Mouse (Mus musculus) cerebral cortex, adult 2 months (tissue): Measurements from ENCODE around the gene Prkce.

Experiments
- WGBS: fragments of 180-500 bp; shearing (Covaris S2); methylation state at CpG from one replicate; pipeline ENCODE4 v1.1.7; 2018; 5-methylcytosine and 5-hydroxymethylcytosine counted together

Prkce gene

DNA sequence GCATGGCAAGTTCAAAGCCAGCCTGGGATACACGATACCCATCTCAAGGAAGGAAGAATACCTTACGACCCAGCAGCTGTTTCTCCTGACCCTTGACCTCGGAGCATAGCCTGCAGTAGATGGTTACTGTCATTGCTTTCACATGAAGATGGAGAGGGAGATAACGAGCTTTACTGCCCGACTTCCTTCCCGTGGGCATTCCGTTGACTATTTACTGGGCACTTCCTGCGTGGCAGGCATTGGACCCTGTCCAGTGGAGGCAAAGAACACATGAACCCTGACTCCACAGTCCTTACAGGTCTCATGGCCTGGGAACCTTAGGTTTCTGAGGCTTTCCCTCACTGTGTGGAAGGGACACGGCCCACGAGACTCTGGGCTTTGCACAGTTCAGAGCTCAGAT, 311.8 kb downstream of the Prkce start:
- WGBS, result 85% methylated on average over 10 of the region's 10 CpGs

DNA sequence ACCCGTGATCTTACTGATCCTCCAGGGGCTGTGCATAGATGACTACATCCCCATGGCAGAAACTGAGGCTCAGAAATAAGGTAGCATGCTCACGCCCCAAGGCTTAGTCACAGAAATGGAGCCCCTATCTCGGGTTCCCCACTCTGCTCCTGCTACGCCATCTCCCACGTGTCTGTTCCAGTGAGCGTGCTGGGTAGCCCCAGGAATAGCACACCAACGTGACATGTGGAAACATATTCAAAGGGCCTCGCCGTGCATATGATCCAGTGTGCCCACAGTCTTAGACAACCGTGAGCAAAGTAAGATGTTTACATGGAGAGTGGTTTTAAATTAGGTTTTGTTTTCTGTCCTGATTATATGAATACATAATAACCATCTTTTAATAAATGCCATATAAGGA, 315.1 kb downstream of the Prkce start:
- 62% methylated on average over 10 of the region's 10 CpGs for WGBS

DNA sequence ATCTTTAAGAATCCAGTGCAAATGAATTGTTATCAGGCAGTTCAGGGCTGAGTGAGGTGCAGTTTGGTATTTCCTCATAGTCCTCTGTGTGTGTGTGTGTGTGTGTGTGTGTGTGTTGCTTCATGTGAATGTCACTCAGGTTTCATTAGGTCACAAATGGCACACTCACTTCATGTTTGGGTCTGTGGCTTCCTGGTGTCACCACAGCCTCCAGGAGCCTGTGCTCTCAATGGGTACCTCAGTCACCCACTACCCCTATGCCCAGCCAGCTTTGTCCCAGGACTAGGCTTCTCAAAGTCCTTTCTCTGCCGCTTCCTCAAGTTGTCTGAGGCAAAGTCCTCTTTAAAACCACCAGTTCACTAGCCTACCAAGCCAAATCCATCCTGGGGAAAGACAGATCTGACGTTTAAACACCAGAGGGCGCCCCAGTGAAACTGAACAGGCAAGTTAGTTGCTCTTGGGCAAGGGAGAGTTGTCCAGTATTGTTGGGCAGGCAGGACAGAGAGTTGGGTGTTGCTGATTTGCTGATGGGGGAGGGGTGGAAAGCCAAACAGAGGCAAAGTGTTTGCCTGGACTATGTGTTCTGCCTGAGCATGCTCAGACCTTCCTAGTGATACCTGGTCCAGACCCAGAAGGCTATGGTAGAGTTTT, 316.6 kb downstream of the Prkce start:
- 19% methylated on average over 3 of the region's 3 CpGs for WGBS

- WGBS, result 85% methylated on average over 5 of the region's 5 CpGs
These were observed 319.1 kb downstream of the Prkce start for GRCm38 (mm10) chr17:86486657-86487056.

- WGBS, result 89% methylated on average over 3 of the region's 3 CpGs
These were observed 319.9 kb downstream of the Prkce start for GRCm38 (mm10) chr17:86487450-86487849.

DNA sequence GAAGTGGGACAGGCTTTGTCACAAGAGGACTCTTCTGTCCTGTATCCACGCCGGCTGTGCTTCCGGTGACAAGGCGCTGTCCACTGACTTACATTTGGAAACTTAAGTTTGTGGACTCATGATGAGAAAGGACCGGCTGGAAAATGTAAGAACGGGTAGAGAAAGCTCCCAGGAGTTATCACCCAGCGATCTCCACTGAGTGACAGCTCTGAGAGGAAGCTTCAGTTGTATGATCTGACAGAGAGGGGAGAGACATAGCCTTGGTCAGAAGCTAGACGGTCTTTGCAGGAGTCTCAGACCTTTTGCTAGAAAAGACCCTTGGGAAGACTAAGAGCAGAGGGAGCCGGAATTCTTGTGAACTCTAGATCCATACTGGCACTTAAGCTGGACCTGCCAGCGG, 322.2 kb downstream of the Prkce start:
- WGBS, result 94% methylated on average over 10 of the region's 10 CpGs

DNA sequence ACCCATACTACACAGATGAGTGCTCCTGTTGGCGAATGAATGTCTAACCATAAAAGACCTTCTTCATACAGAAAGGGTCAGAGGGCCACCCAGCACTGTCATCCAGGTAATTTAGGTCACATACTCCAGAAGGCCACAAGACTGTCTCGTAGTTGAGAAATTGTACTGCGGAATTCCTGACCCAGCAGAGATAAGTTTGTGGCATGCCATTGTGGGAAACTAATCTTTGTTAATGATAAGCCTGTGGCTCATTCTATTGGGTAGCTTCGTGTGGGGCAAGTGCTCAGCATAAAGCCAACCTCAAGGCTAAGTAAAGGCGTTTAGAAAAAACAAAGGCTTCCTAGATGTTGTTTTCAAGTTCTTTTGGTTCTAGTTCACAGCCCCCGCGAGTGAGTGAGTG, 324.8 kb downstream of the Prkce start:
- WGBS, result 90% methylated on average over 7 of the region's 7 CpGs

DNA sequence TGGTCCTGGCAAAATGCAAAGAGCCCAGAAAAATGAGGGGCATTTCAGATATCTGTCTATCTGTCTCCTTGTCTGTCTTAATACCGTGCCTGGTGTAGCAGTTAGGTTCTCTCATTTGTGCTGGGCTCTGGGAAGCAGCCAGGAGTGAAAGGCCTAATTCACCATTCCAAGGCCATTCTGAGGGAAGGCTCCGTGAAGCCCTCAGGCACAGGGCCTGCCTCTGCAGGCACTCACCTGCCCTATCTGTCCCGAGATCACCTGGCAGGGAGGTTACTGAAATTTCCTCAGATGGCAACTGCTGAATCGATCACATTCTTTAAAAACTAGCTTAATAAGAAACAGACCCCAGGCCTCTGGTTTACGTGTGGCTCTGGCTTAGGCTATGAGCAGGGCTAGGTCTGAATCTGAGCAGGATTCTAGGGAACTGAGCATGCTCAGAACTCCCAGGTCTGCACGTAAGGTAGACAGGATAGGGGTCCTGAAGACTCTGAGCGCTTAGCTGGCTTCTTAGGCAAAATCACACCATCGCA, 326.4 kb downstream of the Prkce start:
- WGBS, result 85% methylated on average over 8 of the region's 8 CpGs

- WGBS, result 85% methylated on average over 6 of the region's 6 CpGs
These were observed 326.9 kb downstream of the Prkce start for GRCm38 (mm10) chr17:86494494-86494893.

DNA sequence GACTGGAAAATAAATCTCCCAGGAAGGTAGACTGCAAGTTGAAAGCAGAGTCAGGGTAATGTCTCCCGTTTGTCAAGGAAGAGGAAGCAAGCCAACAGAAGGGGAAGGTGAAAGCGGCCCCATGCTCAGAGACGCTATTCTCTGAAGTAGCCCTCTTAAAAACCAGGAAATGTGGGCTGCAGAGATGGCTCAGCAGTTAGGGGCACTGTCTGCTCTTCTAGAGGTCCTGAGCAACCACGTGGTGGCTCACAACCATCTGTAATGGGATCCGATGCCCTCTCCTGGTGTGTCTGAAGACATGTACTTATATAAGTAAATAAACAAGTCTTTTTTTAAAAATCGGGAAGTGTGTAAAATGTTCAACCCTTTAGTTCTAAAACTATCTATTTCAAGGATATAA, 327.3 kb downstream of the Prkce start:
- whole genome bisulfite sequencing, result 49% methylated on average over 6 of the region's 6 CpGs

DNA sequence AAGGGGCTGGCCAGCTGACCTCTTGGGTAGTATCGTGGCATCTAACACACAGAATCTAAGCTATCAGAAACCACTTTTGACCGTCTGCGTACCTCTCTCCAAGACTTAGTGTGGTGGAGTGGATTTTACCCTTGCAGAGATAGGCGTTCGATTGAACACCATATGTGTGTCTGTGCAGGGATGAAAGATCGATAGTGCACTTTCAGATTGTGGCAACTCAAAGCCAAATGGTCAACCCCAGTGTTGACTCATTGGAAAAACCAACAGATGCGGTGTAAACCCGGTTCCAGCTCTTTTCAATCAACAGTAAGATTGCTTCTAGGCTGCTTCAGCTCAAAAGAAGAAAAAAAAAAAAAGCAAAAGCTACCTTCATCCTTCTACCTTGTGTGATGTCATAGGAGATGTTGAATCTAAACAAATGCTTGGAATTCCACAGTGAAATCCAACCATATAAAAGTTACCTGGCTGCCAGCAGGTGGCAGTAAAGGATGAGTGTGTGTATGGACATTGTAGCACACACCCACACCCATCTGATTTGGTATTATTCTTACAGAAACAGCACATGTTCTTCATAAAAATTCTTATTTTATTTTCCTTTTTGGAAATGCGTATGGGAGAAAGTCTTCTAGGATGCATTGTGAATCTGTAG, 328.7 kb downstream of the Prkce start:
- WGBS, result 84% methylated on average over 9 of the region's 9 CpGs

DNA sequence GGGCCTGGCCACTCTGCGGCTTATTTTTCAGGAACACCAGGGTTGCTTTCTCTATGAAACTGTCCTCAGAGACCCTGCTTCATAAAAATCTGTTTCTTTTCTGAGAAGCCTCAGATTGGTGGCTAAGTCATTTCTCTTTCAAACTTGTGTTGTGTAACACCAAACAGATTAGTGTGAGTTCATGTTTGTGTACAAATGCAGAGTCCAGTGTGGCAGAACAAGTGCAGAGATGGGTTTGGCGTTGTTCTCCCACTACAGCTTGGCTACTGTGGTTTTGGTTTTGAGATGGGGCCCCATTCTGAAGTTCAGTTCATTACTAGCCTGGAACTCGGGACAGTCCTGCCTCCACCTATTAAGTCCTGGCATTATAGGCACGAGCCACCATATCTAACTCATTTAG, 329.7 kb downstream of the Prkce start:
- WGBS, result 94% methylated on average over 4 of the region's 4 CpGs

- WGBS, result 60% methylated on average over 15 of the region's 15 CpGs
These were observed 331.9 kb downstream of the Prkce start for GRCm38 (mm10) chr17:86499359-86500045.

DNA sequence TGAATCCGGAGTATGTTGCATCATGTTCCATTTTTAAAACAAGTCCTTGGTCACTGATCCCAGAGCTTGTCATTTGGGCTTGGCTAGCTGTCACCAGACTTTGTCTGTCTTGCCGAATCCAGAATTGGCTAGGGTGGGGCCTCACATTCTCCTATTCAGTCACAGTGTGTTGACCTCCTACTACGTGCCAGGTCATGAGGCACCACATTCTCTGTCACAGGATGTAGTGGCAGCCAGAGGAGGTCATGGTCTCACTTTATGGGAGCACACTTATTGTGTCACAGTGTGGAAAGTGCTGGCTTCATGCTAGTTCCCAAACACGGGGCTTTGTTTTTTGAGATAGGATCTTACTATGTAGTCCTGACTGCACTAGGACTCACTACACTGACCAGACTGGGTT, 333.8 kb downstream of the Prkce start:
- 92% methylated on average over 4 of the region's 4 CpGs for WGBS

- WGBS, result 77% methylated on average over 9 of the region's 9 CpGs
These were observed 335.8 kb downstream of the Prkce start for GRCm38 (mm10) chr17:86503208-86503897.

- WGBS, result 48% methylated on average over 8 of the region's 8 CpGs
These were observed 337.6 kb downstream of the Prkce start, which contains the start of gene Gm10309 for GRCm38 (mm10) chr17:86505183-86505631. Gene Gm10309, minus strand, starts transcription at chr17:86505232.

GRCm38 (mm10) chr17:86506881-86507280, 339.3 kb downstream of the Prkce start:
- WGBS, result 71% methylated on average over 5 of the region's 5 CpGs

DNA sequence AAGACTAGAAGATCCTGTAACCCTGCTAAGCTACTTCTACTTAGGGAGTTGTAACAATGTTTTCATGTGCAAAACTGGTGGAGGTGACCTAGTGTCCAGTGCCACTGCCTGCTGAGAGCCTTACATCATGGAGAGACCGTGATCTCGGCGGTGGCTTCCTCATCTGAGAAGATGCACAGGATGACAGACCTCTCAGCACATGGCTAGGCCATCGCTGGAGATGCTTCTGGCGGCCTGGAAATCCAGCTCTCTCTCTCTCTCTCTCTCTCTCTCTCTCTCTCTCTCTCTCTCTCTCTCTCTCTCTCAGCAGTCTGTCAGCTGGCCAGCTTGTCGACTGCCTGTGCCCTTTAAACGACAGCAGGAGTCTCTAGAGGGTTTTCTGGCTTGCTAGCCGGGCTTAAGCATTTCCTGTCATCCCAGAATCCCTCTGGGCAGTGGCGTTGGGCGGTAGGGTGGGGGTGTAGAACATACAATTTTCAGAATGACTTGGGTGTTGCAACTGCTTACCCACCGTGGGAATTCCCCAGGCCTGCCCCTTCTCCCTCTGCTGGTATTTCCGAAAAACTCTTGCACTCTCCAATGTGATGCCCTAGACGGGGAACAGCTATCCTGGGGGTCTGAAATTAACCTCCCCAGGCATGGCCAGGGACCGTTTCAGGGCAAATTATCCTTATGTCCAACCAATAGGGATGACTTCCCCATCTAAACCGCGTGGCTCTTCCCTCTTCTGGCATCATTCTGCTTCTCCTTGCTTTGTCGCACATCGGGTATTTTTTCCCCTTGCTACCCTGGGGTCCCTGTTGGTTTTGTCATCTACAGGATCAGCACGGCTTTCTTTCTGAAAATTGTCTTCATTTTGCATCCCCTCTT, 340.0 kb downstream of the Prkce start:
- WGBS, result 63% methylated on average over 19 of the region's 19 CpGs

DNA sequence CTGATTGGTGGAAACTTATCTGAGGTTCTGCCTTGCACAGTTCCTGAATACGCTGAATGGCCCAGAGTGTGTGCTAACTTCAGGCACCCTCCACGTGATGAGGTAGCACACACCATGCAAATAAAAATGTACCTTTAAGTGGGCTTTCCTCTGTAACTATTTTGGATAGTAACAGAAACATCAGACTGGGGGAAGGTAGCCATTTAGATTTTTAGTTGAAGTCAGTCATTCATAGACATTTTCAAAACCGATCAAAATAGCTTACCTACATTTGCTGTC, 340.6 kb downstream of the Prkce start:
- 90% methylated on average over 3 of the region's 3 CpGs for WGBS

DNA sequence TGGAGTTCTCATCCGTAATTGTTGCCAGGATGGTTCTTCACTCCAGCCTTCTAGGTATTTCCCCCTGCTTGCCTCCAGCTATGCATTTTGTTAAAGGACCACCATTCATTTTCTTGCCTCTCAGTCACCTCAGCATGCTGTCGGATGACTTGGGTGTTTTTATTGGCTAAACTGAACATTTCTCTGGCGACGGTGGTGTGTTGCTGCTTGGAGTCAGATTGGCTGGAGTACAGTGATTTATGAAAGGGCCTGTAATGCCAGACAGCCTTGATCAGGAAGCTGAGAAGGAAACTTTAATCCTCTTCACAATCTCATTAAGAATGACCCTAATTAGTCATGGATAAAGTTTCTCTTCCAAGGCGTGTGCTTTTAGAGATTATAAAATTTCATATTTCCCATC, 342.3 kb downstream of the Prkce start:
- WGBS, result 63% methylated on average over 5 of the region's 5 CpGs

- WGBS, result 70% methylated on average over 13 of the region's 13 CpGs
These were observed 347.5 kb downstream of the Prkce start for GRCm38 (mm10) chr17:86514974-86515620.
